In genomic region chr8:117109801-117110390, GRCm38 (mm10) we compare ENCODE assay signal across 10 mouse cellular contexts. TPM values are rescaled to one million over a fixed set of nuclear protein-coding genes. Genes with fewer than 3 reads are reported as not detected.
DNase-seq lines count a peak whose midpoint lies in the region; ATAC-seq and TF ChIP-seq lines count a peak whose summit lies in the region.
"Had no signal": no experiment of that assay in that cellular context is flagged by ENCODE, and none has a peak within 500 bp of the region (broad histone marks: within the 10 kb centered on the region; RNA-seq: fewer than 3 reads in every experiment).

No protein-coding gene starts in this region.

- ATAC-seq in forebrain, embryonic 11.5 days (replicated peaks; ENCODE audit: low FRiP score), result no peak
- no peak for ATAC-seq in forebrain, embryonic 16.5 days
- no peak for ATAC-seq in embryonic facial prominence, embryonic 11.5 days (replicated peaks; ENCODE audit: insufficient number of reproducible peaks, low FRiP score, low TSS enrichment, low read depth)
- ATAC-seq in stomach, postnatal 0 days (ENCODE audit: low FRiP score, low TSS enrichment), result no peak

- DNase-seq in forebrain, embryonic 11.5 days (ENCODE audit: low spot score), result peak; percentile 59
- DNase-seq in 3134 (ENCODE audit: extremely low read depth, insufficient read length, low spot score), result peak; percentile 29
- peak; percentile 61 to 67 for DNase-seq in adrenal gland, adult 18-20 months (ENCODE audit: low spot score in 2 of 2)
- peak; percentile 39 for DNase-seq in embryonic facial prominence, embryonic 11.5 days (ENCODE audit: low spot score)
- DNase-seq in kidney, adult 9 months, result peak; percentile 89
- peak; percentile 90 for DNase-seq in lung, postnatal 10 days
- DNase-seq in stomach, postnatal 0 days (ENCODE audit: low spot score), result peak; percentile 80

- H3K4me2 ChIP-seq in forebrain, embryonic 11.5 days (ENCODE audit: low read depth, low read length, severe bottlenecking), result no peak overlapping the region
- H3K4me2 ChIP-seq in forebrain, embryonic 16.5 days (ENCODE audit: low read length), result no peak overlapping the region
- H3K4me2 ChIP-seq in embryonic facial prominence, embryonic 11.5 days (ENCODE audit: low read depth, low read length), result no peak overlapping the region
- H3K4me2 ChIP-seq in stomach, postnatal 0 days (replicated peaks; ENCODE audit: low read depth), result no peak overlapping the region

- no peak for TF ChIP-seq EP300 in stomach, postnatal 0 days (optimal IDR thresholded peaks at IDR 0.05)

- no peaks in the 10 kb centered on the region for H3K36me3 ChIP-seq in forebrain, embryonic 11.5 days (ENCODE audit: control insufficient read depth, insufficient read depth, low read length)
- no peaks in the 10 kb centered on the region for H3K36me3 ChIP-seq in forebrain, embryonic 16.5 days (ENCODE audit: control insufficient read depth, insufficient read depth)
- no peaks in the 10 kb centered on the region for H3K36me3 ChIP-seq in embryonic facial prominence, embryonic 11.5 days (replicated peaks; ENCODE audit: control insufficient read depth, insufficient read depth, low read depth, low read length)
- H3K36me3 ChIP-seq in stomach, postnatal 0 days (ENCODE audit: control insufficient read depth, insufficient read depth, low read length), result no peaks in the 10 kb centered on the region

- no peaks in the 10 kb centered on the region for H3K27me3 ChIP-seq in forebrain, embryonic 11.5 days (ENCODE audit: control insufficient read depth, insufficient read depth, low read length)
- H3K27me3 ChIP-seq in forebrain, embryonic 16.5 days (replicated peaks; ENCODE audit: control insufficient read depth, insufficient read depth, low read length), result no peaks in the 10 kb centered on the region
- no peaks in the 10 kb centered on the region for H3K27me3 ChIP-seq in embryonic facial prominence, embryonic 11.5 days (ENCODE audit: control insufficient read depth, insufficient read depth, low read length)
- H3K27me3 ChIP-seq in stomach, postnatal 0 days (ENCODE audit: control insufficient read depth, insufficient read depth, low read length), result no peaks in the 10 kb centered on the region

- H3K27ac ChIP-seq in forebrain, embryonic 11.5 days (ENCODE audit: low read depth, low read length), result no peak overlapping the region
- H3K27ac ChIP-seq in forebrain, embryonic 16.5 days (ENCODE audit: low read length), result no peak overlapping the region
- H3K27ac ChIP-seq in embryonic facial prominence, embryonic 11.5 days (replicated peaks; ENCODE audit: low read depth, low read length), result no peak overlapping the region
- no peak overlapping the region for H3K27ac ChIP-seq in stomach, postnatal 0 days (replicated peaks)

- no peaks in the 10 kb centered on the region for H3K9me3 ChIP-seq in forebrain, embryonic 11.5 days (ENCODE audit: control insufficient read depth, low read length)
- H3K9me3 ChIP-seq in forebrain, embryonic 16.5 days (ENCODE audit: control insufficient read depth, low read length), result no peaks in the 10 kb centered on the region
- no peaks in the 10 kb centered on the region for H3K9me3 ChIP-seq in embryonic facial prominence, embryonic 11.5 days (replicated peaks; ENCODE audit: control insufficient read depth, low read length)
- H3K9me3 ChIP-seq in stomach, postnatal 0 days (ENCODE audit: control insufficient read depth, low read length), result no peaks in the 10 kb centered on the region

- TF ChIP-seq CTCF in stomach, postnatal 0 days (IDR thresholded peaks at IDR 0.05; ENCODE audit: low read depth), result peak; percentile 79

- no peak overlapping the region for H3K4me3 ChIP-seq in forebrain, embryonic 11.5 days (ENCODE audit: low read depth, low read length)
- H3K4me3 ChIP-seq in forebrain, embryonic 16.5 days (replicated peaks; ENCODE audit: low read length), result no peak overlapping the region
- H3K4me3 ChIP-seq in embryonic facial prominence, embryonic 11.5 days (ENCODE audit: low read depth, low read length), result no peak overlapping the region
- no peak overlapping the region for H3K4me3 ChIP-seq in stomach, postnatal 0 days (ENCODE audit: low read depth, low read length)

- H3K9ac ChIP-seq in forebrain, embryonic 11.5 days (ENCODE audit: low read length), result no peak overlapping the region
- no peak overlapping the region for H3K9ac ChIP-seq in forebrain, embryonic 16.5 days (replicated peaks; ENCODE audit: low read depth, low read length)
- H3K9ac ChIP-seq in embryonic facial prominence, embryonic 11.5 days (replicated peaks; ENCODE audit: low read length), result no peak overlapping the region
- H3K9ac ChIP-seq in stomach, postnatal 0 days (ENCODE audit: low read length), result no peak overlapping the region

- H3K4me1 ChIP-seq in forebrain, embryonic 11.5 days (replicated peaks; ENCODE audit: control insufficient read depth, insufficient read depth, low read length), result no peaks in the 10 kb centered on the region
- H3K4me1 ChIP-seq in forebrain, embryonic 16.5 days (replicated peaks; ENCODE audit: control insufficient read depth, insufficient read depth, low read length), result no peaks in the 10 kb centered on the region
- H3K4me1 ChIP-seq in embryonic facial prominence, embryonic 11.5 days (ENCODE audit: control insufficient read depth, insufficient read depth, low read length), result no peaks in the 10 kb centered on the region
- no peaks in the 10 kb centered on the region for H3K4me1 ChIP-seq in stomach, postnatal 0 days (replicated peaks; ENCODE audit: control insufficient read depth, insufficient read depth)

- WGBS in forebrain, embryonic 11.5 days, result 57% methylated on average over 16 of the region's 16 CpGs
- WGBS in forebrain, embryonic 16.5 days, result 60% methylated on average over 16 of the region's 16 CpGs
- 47% methylated on average over 16 of the region's 16 CpGs for WGBS in embryonic facial prominence, embryonic 11.5 days
- 50% methylated on average over 16 of the region's 16 CpGs for WGBS in stomach, postnatal 0 days

RNA-seq across cellular contexts. Expression of gene Bco1, which starts 14.2 kb away (rescaled TPM):
- polyA plus RNA-seq in forebrain, embryonic 11.5 days (2014; fragmentation: Nextera tagmentation; extraction: Ambion mirVana), result 0.19 TPM in 1 of 2 replicates, not detected in the other
- 0.11 TPM in 1 of 2 replicates, not detected in the other for polyA plus RNA-seq in forebrain, embryonic 16.5 days (2015; fragmentation: Nextera tagmentation; extraction: Ambion mirVana)
- total RNA-seq in adrenal gland, adult 18-20 months (2021), result under 1 TPM in 1 of 2 experiments, not detected in 1; 0.42 TPM
- polyA plus RNA-seq in embryonic facial prominence, embryonic 11.5 days (2014; fragmentation: Nextera tagmentation; extraction: Ambion mirVana), result 0.11 TPM in 1 of 2 replicates, not detected in the other
- polyA plus RNA-seq in stomach, postnatal 0 days (2015; fragmentation: Nextera tagmentation; extraction: Ambion mirVana), result 0.49 and 0.53 TPM in 2 replicates
- total RNA-seq: layer of hippocampus, postnatal 25 days had no signal

RNA-seq across cellular contexts. Expression of gene Pkd1l2, which starts 27.6 kb away (rescaled TPM):
- polyA plus RNA-seq in forebrain, embryonic 11.5 days (2014; fragmentation: Nextera tagmentation; extraction: Ambion mirVana), result not detected in 2 replicates
- polyA plus RNA-seq in forebrain, embryonic 16.5 days (2015; fragmentation: Nextera tagmentation; extraction: Ambion mirVana), result not detected in 2 replicates
- 1 to 10 TPM; 1.0 to 2.9 TPM for total RNA-seq in adrenal gland, adult 18-20 months (2021)
- 0.03 TPM in 1 of 2 replicates, not detected in the other for polyA plus RNA-seq in embryonic facial prominence, embryonic 11.5 days (2014; fragmentation: Nextera tagmentation; extraction: Ambion mirVana)
- 0.08 TPM in 1 of 2 replicates, not detected in the other for polyA plus RNA-seq in stomach, postnatal 0 days (2015; fragmentation: Nextera tagmentation; extraction: Ambion mirVana)
- polyA plus RNA-seq: stomach, embryonic 14.5 days had no signal

RNA-seq across cellular contexts. Expression of gene Gan, which starts 48.0 kb away (rescaled TPM):
- polyA plus RNA-seq in forebrain, embryonic 11.5 days (2014; fragmentation: Nextera tagmentation; extraction: Ambion mirVana), result 3.1 and 3.4 TPM in 2 replicates
- polyA plus RNA-seq in forebrain, embryonic 16.5 days (2015; fragmentation: Nextera tagmentation; extraction: Ambion mirVana), result 3.5 and 3.7 TPM in 2 replicates
- 10 to 100 TPM in 1 of 2 experiments, 1 to 10 TPM in 1; 7.4 to 13.2 TPM for total RNA-seq in adrenal gland, adult 18-20 months (2021)
- 1.9 and 2.5 TPM in 2 replicates for polyA plus RNA-seq in embryonic facial prominence, embryonic 11.5 days (2014; fragmentation: Nextera tagmentation; extraction: Ambion mirVana)
- polyA plus RNA-seq in stomach, postnatal 0 days (2015; fragmentation: Nextera tagmentation; extraction: Ambion mirVana), result 1.5 and 2.4 TPM in 2 replicates

Comparison
In these comparisons a context has a peak if more than half of its experiments do, and no peak if none do; other contexts are left out.
1. DNase-seq: peak in every context shown above with its lines; median percentile 90 in lung, postnatal 10 days; 89 in kidney, adult 9 months; 80 in stomach, postnatal 0 days; 64 in adrenal gland, adult 18-20 months; 59 in forebrain, embryonic 11.5 days; 39 in embryonic facial prominence, embryonic 11.5 days; 29 in 3134.